Mouse (Mus musculus) testis, adult 2 months (tissue): Measurements from ENCODE around the gene Lhx5. TPM values are rescaled to one million over a fixed set of nuclear protein-coding genes. Genes with fewer than 3 reads are reported as not detected.

ENCODE experiments used
- H3K27ac ChIP-seq: fragments of 200-500 bp; 2 replicates; pipeline ENCODE4 v1.5.1; 2012; ENCODE audit warnings: low read depth, low read length; ENCODE audit not compliant: control insufficient read depth, insufficient read depth
- H3K27me3 ChIP-seq: fragments of 200-500 bp; 2 replicates; pipeline ENCODE4 v1.6.1; 2012; ENCODE audit warnings: mild to moderate bottlenecking, low read length, moderate library complexity; ENCODE audit not compliant: control insufficient read depth, insufficient read depth
- H3K36me3 ChIP-seq: fragments of 200-500 bp; 2 replicates; pipeline ENCODE4 v1.6.1; 2012; ENCODE audit warnings: mild to moderate bottlenecking, low read length; ENCODE audit not compliant: control insufficient read depth, insufficient read depth
- H3K4me1 ChIP-seq: fragments of 200-500 bp; 2 replicates; pipeline ENCODE4 v1.6.1; 2012; ENCODE audit warnings: low read length; ENCODE audit not compliant: control insufficient read depth, insufficient read depth
- H3K4me3 ChIP-seq: fragments of 200-500 bp; 2 replicates; pipeline ENCODE4 v1.5.1; 2012; ENCODE audit warnings: low read depth, mild to moderate bottlenecking, low read length, moderate library complexity, mixed read lengths; ENCODE audit not compliant: control insufficient read depth
- CTCF ChIP-seq: fragments of 200-500 bp; IDR thresholded peaks from 2 replicates; pipeline ENCODE4 v1.5.1; 2012; ENCODE audit warnings: low read depth, mild to moderate bottlenecking, inconsistent platforms, low read length, moderate library complexity; ENCODE audit not compliant: control insufficient read depth, insufficient read depth, insufficient replicate concordance
- POLR2A ChIP-seq: fragments of 200-500 bp; IDR thresholded peaks from 2 replicates; pipeline ENCODE4 v1.6.1; 2012; ENCODE audit warnings: low read depth, mild to moderate bottlenecking, inconsistent platforms, low read length, moderate library complexity; ENCODE audit not compliant: control insufficient read depth
- polyA plus RNA-seq: library from polyadenylated mRNA; depleted of rRNA; stranded (reverse); fragments of >200 nt; gene quantifications from 2 replicates; pipeline ENCODE4 v1.2.3, GENCODE M21; 2012; rRNA removed

Lhx5 gene
- polyA plus RNA-seq = 0.10 and 0.14 TPM in 2 replicates

- TF ChIP-seq POLR2A = no peak
- no peak for TF ChIP-seq CTCF
- Histone ChIP-seq H3K4me3 (peak within 1 kb of the TSS; percentile 7; the same call in 1 of the 2 replicates), H3K27ac (no peak within 1 kb of the TSS), H3K4me1 (peaks cover 32% of the 10 kb centered on the region), H3K27me3 (peaks cover 21% of the 10 kb centered on the region), H3K36me3 (no peaks in the 10 kb centered on the region)
Observed at GRCm38 (mm10) chr5:120431649-120432485, at the start of gene Lhx5. TSS of gene Lhx5 (plus strand) at chr5:120431699.

- Histone ChIP-seq H3K27me3 (no peaks in the 10 kb centered on the region), H3K4me3 (no peak overlapping the region), H3K27ac (no peak overlapping the region), H3K36me3 (no peaks in the 10 kb centered on the region), H3K4me1 (no peaks in the 10 kb centered on the region)
- TF ChIP-seq POLR2A (no peak), CTCF (no peak)
Observed at GRCm38 (mm10) chr5:120386361-120386760, 45.1 kb upstream of the Lhx5 start.

GRCm38 (mm10) chr5:120388765-120389164, 42.7 kb upstream of the Lhx5 start:
- Histone ChIP-seq H3K36me3 (no peaks in the 10 kb centered on the region), H3K4me3 (no peak overlapping the region), H3K4me1 (no peaks in the 10 kb centered on the region), H3K27me3 (no peaks in the 10 kb centered on the region), H3K27ac (no peak overlapping the region)
- TF ChIP-seq POLR2A (no peak), CTCF (no peak)

GRCm38 (mm10) chr5:120389973-120390372, 41.5 kb upstream of the Lhx5 start:
- no peaks in the 10 kb centered on the region for H3K27me3 ChIP-seq
- no peaks in the 10 kb centered on the region; the same call in 1 of the 2 replicates for H3K4me1 ChIP-seq
- H3K4me3 ChIP-seq = no peak overlapping the region
- H3K27ac ChIP-seq = no peak overlapping the region
- TF ChIP-seq POLR2A (no peak), CTCF (no peak)
- no peaks in the 10 kb centered on the region for H3K36me3 ChIP-seq

GRCm38 (mm10) chr5:120393871-120394667, 37.4 kb upstream of the Lhx5 start:
- Histone ChIP-seq H3K36me3 (no peaks in the 10 kb centered on the region), H3K27me3 (no peaks in the 10 kb centered on the region), H3K4me3 (no peak overlapping the region), H3K27ac (no peak overlapping the region), H3K4me1 (no peaks in the 10 kb centered on the region; the same call in 1 of the 2 replicates)
- TF ChIP-seq POLR2A (no peak), CTCF (no peak)

- Histone ChIP-seq H3K27me3 (no peaks in the 10 kb centered on the region), H3K4me3 (no peak overlapping the region), H3K4me1 (no peaks in the 10 kb centered on the region; the same call in 1 of the 2 replicates), H3K27ac (no peak overlapping the region), H3K36me3 (no peaks in the 10 kb centered on the region)
- TF ChIP-seq CTCF (no peak), POLR2A (no peak)
Observed at GRCm38 (mm10) chr5:120397988-120398387, 33.5 kb upstream of the Lhx5 start.

- no peak for TF ChIP-seq POLR2A
- no peak for TF ChIP-seq CTCF
- H3K36me3 ChIP-seq = no peaks in the 10 kb centered on the region
- no peak overlapping the region for H3K27ac ChIP-seq
- no peaks in the 10 kb centered on the region for H3K27me3 ChIP-seq
- H3K4me3 ChIP-seq = no peak overlapping the region
- no peaks in the 10 kb centered on the region for H3K4me1 ChIP-seq
Observed at GRCm38 (mm10) chr5:120404831-120405591, 26.5 kb upstream of the Lhx5 start.
